Mouse (Mus musculus) liver, embryonic 14.5 days (tissue): ENCODE results near the gene Fmn2. TPM values are rescaled to one million over a fixed set of nuclear protein-coding genes. Genes with fewer than 3 reads are reported as not detected.

Experiments
- ATAC-seq: fragments of 200-750 bp; cut with Nextera tagmentation; 2 replicates; pipeline ENCODE4 v1.8.0; 2017; ENCODE audit warnings: moderate number of reproducible peaks, mild to moderate bottlenecking, moderate library complexity; ENCODE audit not compliant: insufficient read depth
- DNase-seq, 3 experiments: peaks; one replicate each; pipeline ENCODE4 v3.0.0-alpha.2; 2012 to 2013; ENCODE audit warnings: low read depth in 3 of 3, low spot score in 3 of 3
- H3K27ac ChIP-seq: fragments of 300-500 bp; sonication (generic); 2 replicates; pipeline ENCODE4 v1.5.1; 2014; ENCODE audit warnings: moderate library complexity, mild to moderate bottlenecking, control low read depth, inconsistent platforms
- H3K27me3 ChIP-seq: fragments of 300-500 bp; sonication (generic); 2 replicates; pipeline ENCODE4 v1.6.1; 2014; ENCODE audit warnings: mild to moderate bottlenecking, low read length, moderate library complexity; ENCODE audit not compliant: control insufficient read depth, insufficient read depth
- H3K36me3 ChIP-seq: fragments of 300-500 bp; sonication (generic); replicated peaks from 2 replicates; pipeline ENCODE4 v1.6.1; 2014; ENCODE audit warnings: low read depth; ENCODE audit not compliant: control insufficient read depth, insufficient read depth
- H3K4me1 ChIP-seq, 2 experiments: fragments of 200-500 bp in 1 of 2; fragments of 300-500 bp in 1 of 2; sonication (generic) in 1 of 2; replicated peaks; 2 replicates each; pipeline ENCODE4 v1.6.1; 2012 to 2014; ENCODE audit warnings: antibody characterized with exemption in 1 of 2, inconsistent platforms in 1 of 2, low read length in 1 of 2; ENCODE audit not compliant: control insufficient read depth in 2 of 2, insufficient read depth in 2 of 2
- H3K4me2 ChIP-seq: fragments of 300-500 bp; sonication (generic); 2 replicates; pipeline ENCODE4 v1.6.1; 2014; ENCODE audit warnings: low read depth, mild to moderate bottlenecking, control low read depth, moderate library complexity
- H3K4me3 ChIP-seq, 2 experiments: fragments of 200-500 bp in 1 of 2; fragments of 300-500 bp in 1 of 2; sonication (generic) in 1 of 2; 2 replicates each; pipeline ENCODE4 v1.5.1; 2012 to 2014; ENCODE audit warnings: low read depth in 2 of 2, low read length in 2 of 2, mild to moderate bottlenecking in 2 of 2, control low read depth in 1 of 2, inconsistent platforms in 1 of 2, moderate library complexity in 1 of 2; ENCODE audit not compliant: insufficient read depth in 1 of 2
- H3K9ac ChIP-seq: fragments of 300-500 bp; sonication (generic); replicated peaks from 2 replicates; pipeline ENCODE4 v1.6.1; 2014; ENCODE audit warnings: mild to moderate bottlenecking, control low read depth, moderate library complexity
- H3K9me3 ChIP-seq: fragments of 300-500 bp; sonication (generic); 2 replicates; pipeline ENCODE4 v1.6.1; 2016; ENCODE audit warnings: low read length, mixed read lengths; ENCODE audit not compliant: control insufficient read depth
- CTCF ChIP-seq: IDR thresholded peaks from 2 replicates; pipeline ENCODE4 v1.5.1; 2016; ENCODE audit warnings: antibody characterized with exemption, low read depth, control low read depth
- EP300 ChIP-seq: IDR thresholded peaks from 2 replicates; pipeline ENCODE4 v1.6.1; 2016; ENCODE audit warnings: antibody characterized with exemption, low read depth
- WGBS: fragments of 180-500 bp; shearing (Covaris S2); extraction: QIAGEN DNeasy Blood & Tissue Kit; methylation state at CpG from one replicate; pipeline ENCODE4 v1.1.7; 2014; ENCODE audit not compliant: insufficient replicate concordance; 5-methylcytosine and 5-hydroxymethylcytosine counted together
- polyA plus RNA-seq, 2 experiments: library from polyadenylated mRNA; depleted of rRNA in 1 of 2; stranded (reverse) in 1 of 2; unstranded in 1 of 2; fragments of >200 nt; fragmentation: Nextera tagmentation in 1 of 2; extraction: Ambion mirVana in 1 of 2; gene quantifications; 2 replicates each; pipeline versions ENCODE4 v1.2.1 to v1.2.3; 2012 to 2014

Gene Fmn2
- polyA plus RNA-seq, 2 experiments: 0.03 TPM; not detected in 1

DNA sequence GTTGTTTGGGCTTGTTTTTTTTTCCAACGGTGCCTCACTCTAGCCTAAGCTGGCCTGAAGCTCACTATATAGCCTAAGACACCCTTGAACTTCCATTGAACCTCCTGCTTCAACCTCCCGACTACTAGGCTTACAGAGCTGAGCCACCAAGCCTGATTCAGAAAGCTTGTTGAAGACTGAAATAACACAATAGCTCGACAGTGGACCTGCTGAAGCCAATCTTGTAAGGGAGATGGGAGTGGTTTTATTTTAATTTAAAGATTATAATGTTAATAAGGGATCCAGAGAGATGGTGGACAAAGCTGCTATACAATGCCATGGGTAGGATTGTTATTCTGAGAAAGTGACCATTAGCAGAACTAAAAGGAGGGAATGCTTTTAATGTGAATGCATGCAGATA lies 227.1 kb downstream of the Fmn2 start:
- DNase-seq (no peak), ATAC-seq (no peak)
- no peak overlapping the region for H3K27ac ChIP-seq
- WGBS: 39% methylated on average over 3 of the region's 3 CpGs
- no peaks in the 10 kb centered on the region for H3K27me3 ChIP-seq
- no peaks in the 10 kb centered on the region for H3K9me3 ChIP-seq
- no peak overlapping the region for H3K9ac ChIP-seq
- no peaks in the 10 kb centered on the region for H3K4me1 ChIP-seq
- no peaks in the 10 kb centered on the region for H3K36me3 ChIP-seq
- no peak overlapping the region for H3K4me2 ChIP-seq
- TF ChIP-seq CTCF (no peak), EP300 (no peak)
- no peak overlapping the region for H3K4me3 ChIP-seq

DNA sequence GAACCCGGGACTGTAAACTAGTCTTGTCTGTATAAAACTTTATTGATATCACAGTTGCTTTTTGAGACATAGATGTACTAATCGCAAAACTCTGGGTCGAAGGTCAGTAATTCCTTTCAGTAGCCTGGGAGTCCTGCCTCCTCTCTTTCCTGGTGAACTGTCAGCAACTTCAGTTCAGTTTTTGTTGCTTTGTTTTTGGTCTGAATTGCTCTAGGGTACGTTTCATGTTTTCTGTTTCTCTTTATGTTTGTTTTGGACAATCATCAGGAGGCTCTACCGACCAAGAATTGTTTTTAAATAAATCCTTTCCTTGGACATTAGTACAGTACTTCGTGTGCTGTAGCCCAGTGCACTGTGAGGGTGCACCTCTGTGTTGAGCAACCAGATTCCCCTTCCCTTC lies 231.1 kb downstream of the Fmn2 start:
- TF ChIP-seq EP300 (no peak), CTCF (no peak)
- 46% methylated on average over 6 of the region's 6 CpGs for whole genome bisulfite sequencing

DNA sequence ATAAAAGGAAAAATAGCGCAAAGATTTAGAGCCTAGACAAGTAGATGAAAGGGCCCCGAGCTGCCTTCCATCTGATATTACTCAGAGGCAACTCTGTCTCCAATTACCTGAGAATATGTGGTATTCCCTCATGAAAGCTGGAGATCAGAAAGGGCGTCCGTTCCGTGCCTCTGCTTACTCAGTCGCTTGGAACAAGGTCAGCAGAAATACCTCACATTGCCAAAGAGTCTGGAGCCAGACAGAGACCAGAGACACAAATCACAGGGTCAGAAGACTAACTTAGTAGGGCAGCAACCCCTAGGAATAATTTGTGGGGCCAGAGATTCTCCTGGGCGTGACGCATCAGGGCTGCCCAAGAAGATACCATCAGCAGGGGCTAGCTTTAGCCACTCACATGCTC lies 237.3 kb downstream of the Fmn2 start:
- no peaks in the 10 kb centered on the region for H3K4me1 ChIP-seq
- H3K27ac ChIP-seq: no peak overlapping the region
- no peak for ATAC-seq
- H3K36me3 ChIP-seq: no peaks in the 10 kb centered on the region
- WGBS: 62% methylated on average over 8 of the region's 8 CpGs
- no peak overlapping the region for H3K4me3 ChIP-seq
- H3K9me3 ChIP-seq: no peaks in the 10 kb centered on the region
- TF ChIP-seq EP300 (no peak), CTCF (no peak)
- H3K4me2 ChIP-seq: no peak overlapping the region
- H3K9ac ChIP-seq: no peak overlapping the region
- H3K27me3 ChIP-seq: no peaks in the 10 kb centered on the region
- DNase-seq: no peak

More for the DNA sequence above, 231.1 kb downstream of the Fmn2 start:
- no peak overlapping the region for H3K27ac ChIP-seq
- no peak overlapping the region for H3K9ac ChIP-seq
- no peaks in the 10 kb centered on the region for H3K27me3 ChIP-seq
- no peak for DNase-seq
- H3K9me3 ChIP-seq: no peaks in the 10 kb centered on the region
- no peaks in the 10 kb centered on the region for H3K4me1 ChIP-seq
- ATAC-seq: no peak
- no peak overlapping the region for H3K4me2 ChIP-seq
- no peaks in the 10 kb centered on the region for H3K36me3 ChIP-seq
- H3K4me3 ChIP-seq: no peak overlapping the region

DNA sequence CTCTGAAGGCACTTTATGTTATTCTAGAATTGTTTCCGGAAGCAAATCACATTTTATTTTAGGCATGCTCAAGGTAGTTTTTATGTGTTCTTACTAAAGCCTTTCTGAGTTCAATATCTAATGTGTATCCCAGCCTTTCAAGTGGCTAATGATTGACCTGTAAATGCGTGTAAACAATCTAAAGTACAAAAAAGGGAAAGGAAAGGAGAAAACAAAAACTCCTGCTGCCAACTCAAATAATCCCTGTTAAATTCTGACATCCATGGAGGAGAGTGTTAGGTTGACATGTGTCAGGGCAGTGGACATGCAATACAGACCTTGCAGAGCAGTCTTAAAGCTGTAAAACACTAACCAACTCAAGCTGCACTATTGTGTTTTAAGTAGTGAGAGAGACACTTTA lies 241.0 kb downstream of the Fmn2 start:
- Histone ChIP-seq H3K9ac (no peak overlapping the region), H3K27ac (no peak overlapping the region), H3K4me1 (no peaks in the 10 kb centered on the region), H3K4me3 (no peak overlapping the region), H3K36me3 (no peaks in the 10 kb centered on the region), H3K9me3 (no peaks in the 10 kb centered on the region), H3K27me3 (no peaks in the 10 kb centered on the region), H3K4me2 (no peak overlapping the region)
- no peak for TF ChIP-seq CTCF
- no peak for TF ChIP-seq EP300
- no peak for DNase-seq
- 53% methylated on average over 2 of the region's 2 CpGs for WGBS
- ATAC-seq: no peak

DNA sequence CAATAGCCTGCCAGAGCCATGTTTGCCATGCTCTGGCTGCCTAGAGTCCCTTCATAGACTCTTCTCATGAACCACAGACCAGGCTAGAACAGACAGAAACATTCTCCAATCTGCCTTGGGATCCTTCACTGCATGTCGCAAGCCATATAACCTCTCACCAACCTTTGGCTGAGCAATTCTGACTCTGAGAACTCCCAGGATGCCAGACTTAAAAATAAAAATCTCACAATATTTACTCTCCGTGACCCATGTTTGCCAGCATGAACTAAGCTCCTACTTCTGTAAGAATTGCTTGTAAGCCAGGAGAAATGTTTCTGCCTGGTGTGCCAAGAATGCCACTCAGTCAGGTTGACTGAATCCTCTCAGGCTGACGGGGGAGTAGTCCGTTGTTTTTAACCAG lies 246.9 kb downstream of the Fmn2 start:
- DNase-seq: no peak
- Histone ChIP-seq H3K4me3 (no peak overlapping the region), H3K4me1 (no peaks in the 10 kb centered on the region), H3K36me3 (no peaks in the 10 kb centered on the region), H3K27me3 (no peaks in the 10 kb centered on the region), H3K4me2 (no peak overlapping the region), H3K9ac (no peak overlapping the region), H3K9me3 (no peaks in the 10 kb centered on the region), H3K27ac (no peak overlapping the region)
- 61% methylated on average over 4 of the region's 4 CpGs for WGBS
- ATAC-seq: no peak
- TF ChIP-seq CTCF (no peak), EP300 (no peak)
